Mouse (Mus musculus) left cerebral cortex, postnatal 10 days (tissue): ENCODE results near the gene Ppfia3. TPM values are rescaled to one million over a fixed set of nuclear protein-coding genes. Genes with fewer than 3 reads are reported as not detected.

ENCODE experiments used
- DNase-seq, 2 experiments: peaks; one replicate each; pipeline ENCODE4 v3.0.0; 2021 to 2022; ENCODE audit warnings: low spot score in 2 of 2, mixed read lengths in 1 of 2; ENCODE audit errors: extremely low spot score in 1 of 2
- intact Hi-C: fragments of 180-260 bp; cut with DNase I; formaldehyde crosslinking; loops from one replicate; pipeline ENCODE4 v1.15.1; 2025
- total RNA-seq, 2 experiments: library from RNA; stranded (reverse); gene quantifications; 2 replicates each; pipeline ENCODE4 v1.2.3; 2021

The Ppfia3 gene
- total RNA-seq, 2 experiments from 2014 or later: 142 to 147 TPM

DNA sequence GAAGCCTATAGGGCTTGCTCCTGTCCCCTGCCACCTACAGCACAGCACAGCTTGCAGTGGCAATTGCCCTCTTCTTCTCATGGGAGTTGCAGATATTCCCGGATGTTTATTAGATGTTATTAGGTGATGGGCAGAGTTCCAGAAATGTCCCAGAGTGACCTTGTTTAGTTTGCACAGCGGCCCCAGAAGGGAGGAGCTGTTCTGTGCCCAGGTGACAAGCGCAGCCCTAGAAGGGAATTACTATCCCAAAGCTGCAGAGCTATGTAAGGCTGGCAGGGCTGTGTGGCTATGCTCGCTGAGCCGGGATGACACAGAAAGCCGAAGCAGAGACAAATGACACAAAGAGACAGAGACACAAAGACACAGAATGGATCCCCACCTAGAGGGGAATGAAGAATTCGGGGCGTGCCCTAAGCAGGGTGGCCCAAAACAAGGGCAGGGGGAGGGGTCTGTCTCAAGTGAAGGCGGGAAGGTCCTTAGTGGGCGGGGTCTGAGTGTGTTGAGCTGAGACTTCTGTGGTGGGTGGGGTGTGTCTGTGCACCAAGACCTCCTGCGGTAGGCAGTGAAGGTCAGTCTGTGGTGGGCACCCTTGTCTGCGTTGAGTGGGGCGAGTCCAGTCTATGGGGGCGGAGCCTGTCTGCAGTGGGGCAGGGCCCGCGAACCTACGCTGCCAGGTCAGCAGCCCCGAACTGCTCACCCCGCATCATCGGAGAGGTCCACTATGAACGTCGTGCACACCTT, 34.0 kb downstream of the Ppfia3 start:
- peak in 1 of 2 experiments; percentile 76 for DNase-seq
- intact Hi-C loops: no loop called here

DNA sequence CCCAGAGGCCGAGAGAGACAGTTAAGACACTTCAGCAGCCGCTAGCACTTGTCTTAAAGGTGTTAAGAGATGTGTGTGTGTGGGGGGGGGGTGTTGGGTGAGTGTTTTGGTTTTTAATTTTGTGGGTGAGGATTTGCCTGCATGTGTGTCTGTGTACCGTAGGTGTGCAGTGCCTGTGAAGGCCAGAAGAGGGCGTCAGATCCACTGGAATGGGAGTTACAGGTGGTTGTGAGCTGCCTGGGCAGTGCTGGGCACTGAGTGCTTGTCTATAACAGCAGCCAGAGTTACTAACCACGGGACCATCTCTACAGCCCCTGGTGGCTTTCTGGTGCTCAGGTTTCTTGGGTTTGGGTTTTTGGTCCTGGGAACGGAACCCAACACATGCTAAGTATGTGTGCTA, 35.3 kb downstream of the Ppfia3 start:
- intact Hi-C loops: no loop called here
- DNase-seq: no peak

GRCm38 (mm10) chr7:45328841-45329475, 37.9 kb downstream of the Ppfia3 start:
- intact Hi-C loops: no loop called here
- no peak for DNase-seq

DNA sequence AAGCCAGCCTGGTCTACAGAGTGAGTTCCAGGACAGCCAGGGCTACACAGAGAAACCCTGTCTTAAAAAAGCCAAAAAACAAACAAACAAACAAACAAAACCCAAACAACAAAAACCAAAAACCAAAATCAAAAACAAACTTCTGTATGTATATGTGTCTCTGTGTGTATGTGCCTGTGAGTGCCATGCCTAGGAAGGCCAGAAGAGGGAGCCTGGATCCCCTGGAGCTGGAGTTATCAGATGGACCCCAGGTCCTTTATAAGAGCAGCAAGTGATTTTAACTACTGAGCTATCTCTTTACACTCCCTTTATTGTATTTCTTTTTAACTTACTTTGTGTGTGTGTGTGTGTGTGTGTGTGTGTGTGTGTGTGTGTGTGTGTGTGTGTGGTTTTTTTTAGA, 41.0 kb downstream of the Ppfia3 start:
- DNase-seq: no peak
- intact Hi-C loops: no loop called here

DNA sequence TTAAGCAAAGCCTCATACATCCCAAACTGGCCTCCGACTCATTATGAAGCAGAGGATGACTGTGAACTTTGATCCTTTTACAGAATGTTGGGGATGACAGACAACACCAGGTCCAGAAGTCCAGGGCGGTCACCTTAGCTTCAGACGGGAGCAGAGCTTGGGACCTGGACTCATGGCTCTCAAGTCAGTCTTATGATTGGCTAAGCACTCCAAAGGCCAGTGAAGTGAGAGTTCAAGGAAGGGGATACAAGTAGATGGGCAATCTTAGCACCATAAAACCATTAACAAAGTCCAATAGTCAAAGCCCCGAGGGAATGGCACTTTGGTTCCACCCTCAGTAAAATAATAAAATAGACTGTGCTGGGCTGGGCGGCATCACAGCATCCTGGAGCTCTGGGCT, 43.8 kb downstream of the Ppfia3 start:
- DNase-seq: no peak
- intact Hi-C loops: no loop called here

DNA sequence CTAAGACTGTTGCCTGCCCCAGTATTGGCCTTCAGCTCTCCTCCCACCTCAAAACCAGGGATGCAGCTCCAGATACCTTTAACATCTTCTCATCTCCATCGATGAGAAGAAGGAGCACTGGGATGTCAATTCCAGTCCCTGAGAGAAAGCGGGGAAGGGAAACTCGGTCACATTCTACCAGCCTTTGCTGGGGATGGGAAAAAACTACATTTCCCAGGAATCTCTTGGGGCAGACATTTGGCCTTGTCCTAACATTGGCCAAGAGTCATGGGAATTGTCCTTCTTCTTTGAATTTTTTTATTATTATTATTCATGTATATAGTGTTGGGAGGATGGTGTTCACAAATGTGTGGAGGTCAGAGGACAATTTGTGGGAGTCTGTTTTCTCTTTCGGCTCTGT, 44.6 kb downstream of the Ppfia3 start:
- no peak for DNase-seq
- intact Hi-C loops: no loop called here

GRCm38 (mm10) chr7:45316536-45316935, 50.3 kb downstream of the Ppfia3 start:
- intact Hi-C loops: no loop called here

GRCm38 (mm10) chr7:45315182-45315701, 51.6 kb downstream of the Ppfia3 start:
- intact Hi-C loops: no loop called here
- DNase-seq: no peak

More at GRCm38 (mm10) chr7:45316536-45316935, 50.3 kb downstream of the Ppfia3 start:
- DNase-seq: no peak

GRCm38 (mm10) chr7:45313495-45313894, 53.3 kb downstream of the Ppfia3 start:
- intact Hi-C loops: no loop called here
- no peak for DNase-seq

GRCm38 (mm10) chr7:45312686-45313453, 53.9 kb downstream of the Ppfia3 start:
- intact Hi-C loops: no loop called here

DNA sequence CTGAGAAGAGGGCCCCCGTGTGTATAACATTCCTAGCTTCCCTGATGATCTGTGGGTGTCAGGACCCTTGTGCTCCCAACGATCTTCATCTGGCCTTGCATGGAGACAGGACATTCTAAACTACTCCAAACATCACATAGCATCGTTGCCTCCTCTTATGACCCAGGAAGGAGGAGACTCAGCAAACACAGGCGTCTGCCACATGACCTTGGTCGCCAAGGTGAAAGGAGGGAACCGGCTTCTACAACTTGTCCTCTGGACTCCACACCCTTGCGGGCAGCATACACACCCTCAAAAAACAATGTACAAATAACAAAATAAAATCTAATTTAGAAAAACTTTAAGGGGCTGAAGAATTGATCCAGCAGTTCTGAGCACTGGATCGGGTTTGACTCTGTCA, 54.8 kb downstream of the Ppfia3 start:
- intact Hi-C loops: no loop called here
- DNase-seq: no peak

More at GRCm38 (mm10) chr7:45312686-45313453, 53.9 kb downstream of the Ppfia3 start:
- no peak for DNase-seq

GRCm38 (mm10) chr7:45309455-45309854, 57.4 kb downstream of the Ppfia3 start:
- peak in 1 of 2 experiments; percentile 73 for DNase-seq
- intact Hi-C loops: loop anchor here (5.0 kb wide), 1 partner anchor 33 kb away; no protein-coding TSS in a partner anchor

- intact Hi-C loops: loop anchor here (5.0 kb wide), 1 partner anchor 34 kb away; no protein-coding TSS in a partner anchor
Measured at GRCm38 (mm10) chr7:45308551-45309240, 58.1 kb downstream of the Ppfia3 start.

GRCm38 (mm10) chr7:45305275-45305674, 61.5 kb downstream of the Ppfia3 start:
- intact Hi-C loops: loop anchor here (5.0 kb wide), 1 partner anchor 37 kb away; no protein-coding TSS in a partner anchor
- peak; percentile 34 to 82 for DNase-seq

More at GRCm38 (mm10) chr7:45308551-45309240, 58.1 kb downstream of the Ppfia3 start:
- no peak for DNase-seq

GRCm38 (mm10) chr7:45304869-45305268, 62.0 kb downstream of the Ppfia3 start:
- intact Hi-C loops: loop anchor here (5.0 kb wide), 1 partner anchor 37 kb away; no protein-coding TSS in a partner anchor

GRCm38 (mm10) chr7:45302626-45303025, 64.2 kb downstream of the Ppfia3 start:
- peak in 1 of 2 experiments; percentile 53 for DNase-seq
- intact Hi-C loops: no loop called here

More at GRCm38 (mm10) chr7:45304869-45305268, 62.0 kb downstream of the Ppfia3 start:
- no peak for DNase-seq

DNA sequence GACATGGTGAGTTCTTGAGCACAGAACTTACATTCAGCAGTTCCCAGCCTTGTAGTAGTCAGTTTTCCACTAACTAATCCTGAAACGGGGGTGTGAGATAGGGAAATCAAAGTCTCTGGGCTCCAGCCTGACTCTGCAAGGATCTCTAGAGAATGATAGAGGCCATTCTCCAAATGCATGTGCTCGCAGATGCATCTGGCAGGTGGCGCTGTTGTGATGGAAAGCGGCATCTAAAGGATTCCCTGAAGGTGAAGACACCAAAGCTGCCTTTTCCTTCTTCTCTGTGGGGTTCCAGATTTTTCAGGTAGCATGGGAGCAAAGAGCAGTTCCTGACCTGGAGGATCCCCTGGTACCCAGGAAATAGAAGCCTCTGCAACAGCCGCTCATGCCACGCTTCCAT, 66.5 kb downstream of the Ppfia3 start:
- peak; percentile 75 to 82 for DNase-seq
- intact Hi-C loops: no loop called here

- intact Hi-C loops: loop anchor here (2.0 kb wide), 1 partner anchor 137 kb away; the partner anchor contains the start of gene Slc17a7
- DNase-seq: peak; percentile 75 to 83
Measured at GRCm38 (mm10) chr7:45299752-45300151, 67.1 kb downstream of the Ppfia3 start.
